In the genomic region with DNA sequence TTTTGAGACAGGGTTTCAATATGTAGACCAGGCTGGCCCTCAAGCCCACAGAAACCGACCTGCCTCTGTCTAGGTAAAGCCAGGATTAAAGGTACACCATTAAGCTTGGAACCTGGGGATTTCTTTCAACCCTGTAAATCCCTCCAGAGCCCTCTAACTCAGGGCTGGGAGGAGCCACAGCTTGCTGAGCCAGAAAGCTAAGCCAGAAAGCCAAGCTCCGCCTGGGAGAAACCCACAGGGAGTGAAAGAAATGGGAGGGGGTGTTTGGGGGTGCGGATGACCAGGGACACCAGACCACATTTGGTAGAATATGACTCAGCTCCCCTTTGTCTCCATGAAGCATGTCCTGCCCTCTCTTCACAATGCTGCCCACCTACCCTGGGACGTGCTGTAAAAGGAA, we compare ENCODE assay signal across 19 mouse cellular contexts. TPM values are rescaled to one million over a fixed set of nuclear protein-coding genes. Genes with fewer than 3 reads are reported as not detected.
"Had no signal": no experiment of that assay in that cellular context is flagged by ENCODE, and none has a peak within 500 bp of the region (broad histone marks: within the 10 kb centered on the region; RNA-seq: fewer than 3 reads in every experiment).

No protein-coding gene starts in this region.

- DNase-seq: kidney, adult 18-20 months; kidney, postnatal 10 days; kidney, postnatal 4 days; left cerebral cortex, postnatal 4 days; lung, postnatal 14 days; right cerebral cortex, adult 18-20 months; right cerebral cortex, postnatal 25 days; thymus, adult 18-20 months; thymus, postnatal 14 days had no signal

- H3K4me3 ChIP-seq: layer of hippocampus, adult 2 months; limb, embryonic 13.5 days; liver, embryonic 15.5 days; lung, embryonic 15.5 days; megakaryocyte, embryonic 14.5 days; midbrain, embryonic 15.5 days; neural tube, embryonic 13.5 days had no signal

- H3K9ac ChIP-seq: limb, embryonic 13.5 days; lung, embryonic 15.5 days; midbrain, embryonic 15.5 days; neural tube, embryonic 13.5 days had no signal

- H3K4me2 ChIP-seq: limb, embryonic 13.5 days; liver, embryonic 15.5 days; lung, embryonic 15.5 days; midbrain, embryonic 11.5 days; midbrain, embryonic 15.5 days; neural tube, embryonic 13.5 days had no signal

- H3K9me3 ChIP-seq: limb, embryonic 13.5 days; liver, embryonic 15.5 days; lung, embryonic 15.5 days; midbrain, embryonic 15.5 days; neural tube, embryonic 13.5 days had no signal

- H3K4me1 ChIP-seq: limb, embryonic 13.5 days; lung, embryonic 15.5 days; midbrain, embryonic 15.5 days; neural tube, embryonic 13.5 days had no signal

- H3K27ac ChIP-seq: layer of hippocampus, adult 2 months; limb, embryonic 13.5 days; lung, embryonic 15.5 days; macrophage; midbrain, embryonic 15.5 days; neural tube, embryonic 13.5 days had no signal

- ATAC-seq: midbrain, embryonic 15.5 days had no signal

- H3K36me3 ChIP-seq: limb, embryonic 13.5 days; liver, embryonic 15.5 days; lung, embryonic 15.5 days; midbrain, embryonic 15.5 days; neural tube, embryonic 13.5 days had no signal

- H3K27me3 ChIP-seq: limb, embryonic 13.5 days; liver, embryonic 15.5 days; lung, embryonic 15.5 days; megakaryocyte, embryonic 14.5 days; midbrain, embryonic 15.5 days had no signal

RNA-seq across cellular contexts. Expression of a gene that starts 6.4 kb away (rescaled TPM):
- total RNA-seq: monocyte, adult 5-6 weeks had no signal

RNA-seq across cellular contexts. Expression of a gene that starts 9.5 kb away (rescaled TPM):
- polyA plus RNA-seq: macrophage had no signal
